Mouse (Mus musculus): Measurements from ENCODE around the gene Alg14.

GRCm38 (mm10) chr3:121263205-121263548 lies 28.4 kb upstream of the Alg14 start:
- TF ChIP-seq CTCF (conservative IDR thresholded peaks at IDR 0.05 in 1 of 2, IDR thresholded peaks at IDR 0.05 in 1 of 2; ENCODE audit: low read depth in 2 of 2, low read length in 2 of 2), result no peak
- TF ChIP-seq MEF2A (IDR thresholded peaks at IDR 0.05; ENCODE audit: borderline replicate concordance, low read depth, low read length), result no peak
- no peak for TF ChIP-seq ETS1 (conservative IDR thresholded peaks at IDR 0.05; ENCODE audit: low read depth, low read length)
- TF ChIP-seq MAFK (IDR thresholded peaks at IDR 0.05; ENCODE audit: insufficient replicate concordance, low read length), result no peak
- no peak for TF ChIP-seq GABPA (IDR thresholded peaks at IDR 0.05; ENCODE audit: insufficient replicate concordance, low read depth, low read length)
